Mouse (Mus musculus): ENCODE data around the gene St6galnac3. TPM values are rescaled to one million over a fixed set of nuclear protein-coding genes. Genes with fewer than 3 reads are reported as not detected.
A peak's percentile ranks its signal among the peaks of the same experiment; 100 is the strongest.

Gene St6galnac3
- polyA plus RNA-seq, 1 experiment from 2014 or later = 48.6 TPM

DNA sequence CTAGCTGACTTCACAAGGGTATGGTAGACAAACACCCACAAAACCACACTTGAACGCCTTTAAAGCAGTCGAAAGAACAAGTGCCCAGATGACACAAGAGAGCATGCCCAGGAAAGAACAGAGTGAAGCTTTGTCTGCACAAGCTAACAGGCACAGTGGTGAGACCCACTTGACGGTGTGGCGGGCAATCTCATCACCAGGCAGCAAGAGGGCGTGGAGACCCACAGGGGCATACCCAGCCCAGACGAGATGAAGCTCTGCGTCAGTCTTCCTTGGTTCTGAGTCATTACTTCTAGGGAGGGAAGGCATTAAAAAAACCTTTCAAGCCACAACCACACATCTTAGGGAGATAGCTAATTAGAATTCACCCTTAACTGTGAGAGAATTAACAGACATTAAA, 79.2 kb downstream of the St6galnac3 start:
- Histone ChIP-seq H3K4me1 (0 out of 2 replicates have a peak, but pooled peaks cover 4% of the 10 kb centered on the region), H3K9ac (no peak overlapping the region), H3K4me3 (replicated peaks) (no peak overlapping the region), H3K27me3 (no peaks in the 10 kb centered on the region), H3K4me2 (replicated peaks) (no peak overlapping the region), H3K36me3 (no peaks in the 10 kb centered on the region), H3K9me3 (replicated peaks) (no peaks in the 10 kb centered on the region), H3K27ac (replicated peaks) (no peak overlapping the region)
- ATAC-seq (ENCODE audit: insufficient number of reproducible peaks, low FRiP score, low TSS enrichment, low read depth) = no peak
- 76% methylated on average over 7 of the region's 7 CpGs for WGBS

DNA sequence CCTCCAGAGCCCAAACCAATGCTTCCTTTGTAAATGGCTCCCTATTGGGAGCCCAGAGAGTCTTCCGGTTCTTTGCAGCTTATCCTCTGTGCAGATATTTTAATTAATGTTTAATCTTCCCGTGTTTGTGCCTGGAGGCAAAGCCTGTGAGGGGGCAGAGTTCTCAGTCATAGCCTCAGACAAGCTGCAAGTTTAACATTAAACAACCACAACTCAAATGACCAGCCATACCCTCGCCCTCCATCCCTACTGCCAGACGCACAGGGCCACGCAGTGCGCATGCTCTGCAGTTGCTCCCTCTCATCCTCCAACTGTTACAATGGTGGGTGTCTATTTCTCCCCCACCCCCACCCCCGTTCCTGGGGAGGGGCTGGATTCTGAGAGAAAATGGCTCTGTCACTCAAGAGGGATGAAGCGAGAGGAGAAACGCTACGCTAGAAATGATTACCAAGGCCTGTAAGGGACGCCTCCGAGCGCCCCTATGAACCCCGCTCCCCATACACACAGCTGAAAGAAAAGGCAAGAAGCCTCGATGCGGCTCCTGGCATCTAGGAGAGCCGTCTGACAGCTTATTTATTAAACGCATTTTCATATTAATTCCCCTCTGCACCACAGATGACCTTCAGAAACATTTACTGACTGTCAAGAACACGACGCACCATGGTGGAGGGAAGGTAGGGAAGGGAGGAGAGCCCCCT, 81.0 kb downstream of the St6galnac3 start:
- no peak overlapping the region for H3K27ac ChIP-seq (replicated peaks)
- no peak overlapping the region for H3K4me3 ChIP-seq (replicated peaks)
- H3K36me3 ChIP-seq = no peaks in the 10 kb centered on the region
- WGBS = 75% methylated on average over 20 of the region's 20 CpGs
- no peak overlapping the region for H3K4me2 ChIP-seq (replicated peaks)
- H3K27me3 ChIP-seq = no peaks in the 10 kb centered on the region
- no peak for ATAC-seq (ENCODE audit: insufficient number of reproducible peaks, low FRiP score, low TSS enrichment, low read depth)
- H3K4me1 ChIP-seq = 0 out of 2 replicates have a peak, but pooled peaks cover 4% of the 10 kb centered on the region
- no peaks in the 10 kb centered on the region for H3K9me3 ChIP-seq (replicated peaks)
- H3K9ac ChIP-seq = no peak overlapping the region

DNA sequence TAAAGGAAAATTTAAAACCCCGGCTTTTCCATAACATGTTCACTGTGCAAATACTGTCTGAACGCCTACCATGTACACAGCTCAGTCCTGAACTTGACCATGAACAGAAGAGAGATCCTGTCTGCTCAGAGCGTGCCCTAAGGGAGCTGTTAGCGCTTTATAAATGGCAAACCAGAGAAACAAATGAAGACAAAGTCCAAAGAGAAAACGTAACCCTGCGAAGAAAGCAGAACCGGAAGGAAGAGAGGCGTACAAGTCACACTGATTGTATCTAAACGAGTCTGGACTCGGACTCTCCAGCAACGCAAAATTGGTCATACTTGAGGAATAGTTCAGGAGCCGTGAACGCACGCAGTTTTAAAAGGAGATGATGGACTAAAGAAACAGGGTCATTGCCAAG, 82.1 kb downstream of the St6galnac3 start:
- Histone ChIP-seq H3K9ac (no peak overlapping the region), H3K4me1 (0 out of 2 replicates have a peak, but pooled peaks cover 4% of the 10 kb centered on the region), H3K4me2 (replicated peaks) (no peak overlapping the region), H3K27me3 (no peaks in the 10 kb centered on the region), H3K27ac (replicated peaks) (no peak overlapping the region), H3K9me3 (replicated peaks) (no peaks in the 10 kb centered on the region), H3K36me3 (no peaks in the 10 kb centered on the region), H3K4me3 (replicated peaks) (no peak overlapping the region)
- WGBS = 81% methylated on average over 14 of the region's 14 CpGs
- no peak for ATAC-seq (ENCODE audit: insufficient number of reproducible peaks, low FRiP score, low TSS enrichment, low read depth)

DNA sequence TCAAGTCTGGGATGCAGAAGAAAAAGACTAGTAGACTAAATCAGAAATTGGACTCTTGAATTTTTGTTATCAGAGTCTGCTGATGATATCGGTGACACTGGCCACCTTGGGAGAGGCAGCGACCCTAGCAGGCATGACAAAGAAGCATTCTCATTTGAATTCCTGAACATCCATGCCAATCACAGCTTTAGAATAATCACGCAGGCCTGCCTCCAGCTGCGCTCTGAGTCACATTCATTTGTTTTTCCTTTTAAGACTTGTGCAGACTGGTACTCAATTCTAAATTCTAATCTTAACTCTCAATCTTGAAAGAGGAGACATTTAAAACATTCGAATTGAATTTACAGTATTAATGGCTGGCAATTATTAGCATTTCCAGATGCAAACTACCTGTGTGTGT, 83.2 kb downstream of the St6galnac3 start:
- Histone ChIP-seq H3K27ac (replicated peaks) (no peak overlapping the region), H3K27me3 (no peaks in the 10 kb centered on the region), H3K36me3 (no peaks in the 10 kb centered on the region), H3K4me1 (0 out of 2 replicates have a peak, but pooled peaks cover 4% of the 10 kb centered on the region), H3K4me2 (replicated peaks) (no peak overlapping the region), H3K9me3 (replicated peaks) (no peaks in the 10 kb centered on the region), H3K9ac (no peak overlapping the region), H3K4me3 (replicated peaks) (no peak overlapping the region)
- ATAC-seq (ENCODE audit: insufficient number of reproducible peaks, low FRiP score, low TSS enrichment, low read depth) = no peak
- WGBS = 52% methylated on average over 5 of the region's 5 CpGs

DNA sequence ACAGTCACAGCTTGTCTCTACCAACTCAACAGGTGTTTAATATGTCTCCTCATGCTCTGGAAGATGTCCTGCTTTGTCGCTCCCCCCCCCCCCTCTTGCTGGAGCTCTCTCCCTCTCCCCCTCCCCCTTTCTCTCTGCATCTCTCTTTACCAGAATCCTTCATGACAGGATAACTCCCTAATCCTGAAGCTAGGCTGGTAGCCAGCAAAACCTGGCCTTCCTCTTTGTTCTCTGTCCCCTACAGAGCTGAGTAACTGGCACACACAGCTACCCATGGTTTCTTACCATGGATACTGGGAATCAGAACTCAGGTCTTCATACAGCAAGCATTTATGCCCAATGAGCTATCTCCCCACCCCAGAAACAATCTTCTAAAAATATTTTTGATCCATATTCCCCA, 87.6 kb downstream of the St6galnac3 start:
- no peak overlapping the region for H3K9ac ChIP-seq
- no peak overlapping the region for H3K4me2 ChIP-seq (replicated peaks)
- ATAC-seq (ENCODE audit: insufficient number of reproducible peaks, low FRiP score, low TSS enrichment, low read depth) = no peak
- 38% methylated on average over 1 of the region's 1 CpGs for WGBS
- no peaks in the 10 kb centered on the region for H3K36me3 ChIP-seq
- H3K4me1 ChIP-seq = 0 out of 2 replicates have a peak, but pooled peaks cover 8% of the 10 kb centered on the region
- H3K27me3 ChIP-seq = no peaks in the 10 kb centered on the region
- no peak overlapping the region for H3K27ac ChIP-seq (replicated peaks)
- H3K4me3 ChIP-seq (replicated peaks) = no peak overlapping the region
- H3K9me3 ChIP-seq (replicated peaks) = no peaks in the 10 kb centered on the region

GRCm38 (mm10) chr3:153636804-153637153, 88.2 kb downstream of the St6galnac3 start:
- Histone ChIP-seq H3K4me1 (0 out of 2 replicates have a peak, but pooled peaks cover 8% of the 10 kb centered on the region), H3K9me3 (replicated peaks) (no peaks in the 10 kb centered on the region), H3K27me3 (no peaks in the 10 kb centered on the region), H3K36me3 (no peaks in the 10 kb centered on the region), H3K4me2 (replicated peaks) (no peak overlapping the region), H3K27ac (replicated peaks) (no peak overlapping the region), H3K4me3 (replicated peaks) (no peak overlapping the region), H3K9ac (no peak overlapping the region)
- WGBS = 77% methylated on average over 7 of the region's 7 CpGs
- ATAC-seq (ENCODE audit: insufficient number of reproducible peaks, low FRiP score, low TSS enrichment, low read depth) = no peak

DNA sequence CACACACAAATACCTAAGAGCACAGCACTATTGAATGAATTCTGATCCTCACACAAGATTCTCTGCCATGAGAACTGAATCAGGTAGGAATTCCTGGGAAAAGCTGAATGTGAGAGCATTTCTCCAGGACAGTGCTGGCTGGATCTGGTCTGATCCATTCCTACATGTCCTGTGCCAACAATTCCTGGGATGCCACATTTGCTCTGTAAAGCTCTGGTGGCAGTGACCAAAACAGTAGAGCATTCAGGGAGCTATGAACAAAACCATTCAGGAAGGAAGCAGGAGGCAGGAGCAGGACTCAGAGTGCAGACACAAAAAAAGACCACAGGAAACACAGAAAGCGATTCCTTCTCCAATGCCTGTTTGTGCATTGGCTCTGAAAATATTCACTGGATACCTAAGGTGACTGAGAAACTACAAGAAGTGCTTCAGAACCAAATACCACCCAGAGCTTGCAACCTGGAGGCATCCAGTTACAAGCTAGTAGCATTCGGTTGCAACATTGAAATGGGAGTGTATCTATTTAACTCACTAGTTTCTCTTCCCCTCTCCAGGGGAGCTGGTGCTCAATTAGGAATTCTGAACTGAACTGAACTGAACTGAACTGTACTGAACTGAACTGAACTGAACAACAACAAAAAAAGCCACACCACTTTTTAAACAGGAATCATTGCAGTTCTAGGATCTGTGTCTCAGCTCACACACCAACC, 88.7 kb downstream of the St6galnac3 start:
- 24% methylated on average over 2 of the region's 2 CpGs for WGBS
- no peak for ATAC-seq (ENCODE audit: insufficient number of reproducible peaks, low FRiP score, low TSS enrichment, low read depth)
- no peaks in the 10 kb centered on the region for H3K36me3 ChIP-seq
- 0 out of 2 replicates have a peak, but pooled peaks cover 8% of the 10 kb centered on the region for H3K4me1 ChIP-seq
- H3K27ac ChIP-seq (replicated peaks) = peak overlapping the region; percentile 39; the same call in 1 of the 2 replicates
- H3K4me2 ChIP-seq (replicated peaks) = no peak overlapping the region
- H3K9me3 ChIP-seq (replicated peaks) = no peaks in the 10 kb centered on the region
- no peak overlapping the region for H3K9ac ChIP-seq
- H3K27me3 ChIP-seq = no peaks in the 10 kb centered on the region
- no peak overlapping the region for H3K4me3 ChIP-seq (replicated peaks)

DNA sequence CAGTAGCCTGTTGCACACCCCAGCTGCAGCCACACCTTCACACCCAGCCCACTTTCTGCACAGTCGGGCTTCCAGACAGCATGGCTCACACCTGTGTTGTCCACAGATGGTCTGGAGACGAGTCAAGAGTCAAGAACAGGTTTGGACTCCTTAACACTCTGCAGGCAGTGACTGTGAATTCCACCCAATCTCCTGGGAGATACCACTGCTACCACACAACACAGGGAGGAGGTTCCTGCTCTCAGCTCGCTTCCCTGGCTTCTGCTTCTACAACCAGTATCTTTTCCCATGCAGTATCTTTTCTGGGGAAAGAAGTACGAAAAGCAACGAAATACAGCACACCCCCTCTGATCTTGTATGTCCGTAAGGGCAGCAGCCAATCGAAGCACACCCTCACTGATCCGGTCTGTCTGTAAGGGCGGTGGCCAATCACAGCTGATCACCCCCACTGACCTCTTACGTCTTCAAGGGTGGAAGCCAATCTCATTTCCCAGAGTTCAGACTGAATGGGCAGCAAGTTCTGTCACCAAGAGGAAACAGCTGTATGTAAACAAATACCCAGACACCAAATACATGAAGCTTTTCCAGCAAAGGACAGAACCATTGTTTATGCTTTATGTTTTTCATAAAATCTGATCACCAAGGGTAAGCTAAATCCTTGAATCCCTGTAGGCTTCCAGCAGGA, 92.8 kb downstream of the St6galnac3 start:
- Histone ChIP-seq H3K4me1 (0 out of 2 replicates have a peak, but pooled peaks cover 8% of the 10 kb centered on the region), H3K9me3 (replicated peaks) (no peaks in the 10 kb centered on the region), H3K4me2 (replicated peaks) (no peak overlapping the region), H3K9ac (no peak overlapping the region), H3K36me3 (no peaks in the 10 kb centered on the region), H3K27me3 (no peaks in the 10 kb centered on the region), H3K27ac (replicated peaks) (no peak overlapping the region), H3K4me3 (replicated peaks) (no peak overlapping the region)
- ATAC-seq (ENCODE audit: insufficient number of reproducible peaks, low FRiP score, low TSS enrichment, low read depth) = no peak
- WGBS = 79% methylated on average over 10 of the region's 10 CpGs

DNA sequence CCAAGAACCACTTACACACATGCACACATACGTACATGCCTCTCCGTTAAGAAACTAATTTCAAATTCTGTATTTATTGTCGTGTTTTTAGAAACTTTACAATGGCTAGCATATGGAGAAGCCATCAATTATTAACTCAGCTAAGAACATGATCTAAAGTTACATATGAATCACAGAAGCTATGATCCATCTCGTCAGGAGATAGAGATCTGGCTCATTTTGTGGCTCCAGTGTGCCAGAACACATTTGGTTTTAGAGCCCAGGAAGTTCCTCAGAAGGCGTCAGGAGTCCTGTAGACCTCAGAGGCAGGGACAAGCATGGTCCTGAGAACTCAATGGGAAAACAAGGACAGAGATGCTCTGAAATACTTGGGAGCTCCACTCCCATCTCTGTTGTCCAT, 98.7 kb downstream of the St6galnac3 start:
- Histone ChIP-seq H3K9me3 (replicated peaks) (no peaks in the 10 kb centered on the region), H3K4me2 (replicated peaks) (no peak overlapping the region), H3K36me3 (no peaks in the 10 kb centered on the region), H3K9ac (no peak overlapping the region), H3K27me3 (no peaks in the 10 kb centered on the region), H3K4me3 (replicated peaks) (no peak overlapping the region), H3K4me1 (no peaks in the 10 kb centered on the region), H3K27ac (replicated peaks) (no peak overlapping the region)
- WGBS = 61% methylated on average over 5 of the region's 5 CpGs
- no peak for ATAC-seq (ENCODE audit: insufficient number of reproducible peaks, low FRiP score, low TSS enrichment, low read depth)

DNA sequence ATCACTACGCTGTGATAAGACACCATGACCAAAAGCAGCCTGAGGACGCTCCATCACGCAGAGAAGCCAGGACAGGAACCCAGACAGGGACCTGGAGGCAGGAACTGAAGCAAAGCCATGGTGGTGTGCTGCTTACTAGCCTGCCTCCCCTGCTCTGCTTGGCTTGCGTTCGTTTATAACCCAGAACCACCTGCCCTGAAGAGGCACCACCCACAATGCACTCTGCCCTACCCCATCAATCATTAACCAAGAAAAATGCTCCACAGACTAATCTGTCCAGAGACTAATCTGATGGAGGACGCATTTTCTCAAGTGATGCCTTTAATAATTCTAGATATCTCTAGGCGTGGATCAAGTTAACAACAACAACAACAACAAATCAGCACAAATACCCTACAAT, 106.0 kb downstream of the St6galnac3 start:
- no peak for ATAC-seq (ENCODE audit: insufficient number of reproducible peaks, low FRiP score, low TSS enrichment, low read depth)
- H3K4me3 ChIP-seq (replicated peaks) = no peak overlapping the region
- H3K27me3 ChIP-seq = no peaks in the 10 kb centered on the region
- no peaks in the 10 kb centered on the region for H3K36me3 ChIP-seq
- 88% methylated on average over 7 of the region's 7 CpGs for whole genome bisulfite sequencing
- H3K27ac ChIP-seq (replicated peaks) = no peak overlapping the region
- H3K4me2 ChIP-seq (replicated peaks) = no peak overlapping the region
- H3K9ac ChIP-seq = no peak overlapping the region
- H3K4me1 ChIP-seq = peaks cover 19% of the 10 kb centered on the region
- no peaks in the 10 kb centered on the region for H3K9me3 ChIP-seq (replicated peaks)

DNA sequence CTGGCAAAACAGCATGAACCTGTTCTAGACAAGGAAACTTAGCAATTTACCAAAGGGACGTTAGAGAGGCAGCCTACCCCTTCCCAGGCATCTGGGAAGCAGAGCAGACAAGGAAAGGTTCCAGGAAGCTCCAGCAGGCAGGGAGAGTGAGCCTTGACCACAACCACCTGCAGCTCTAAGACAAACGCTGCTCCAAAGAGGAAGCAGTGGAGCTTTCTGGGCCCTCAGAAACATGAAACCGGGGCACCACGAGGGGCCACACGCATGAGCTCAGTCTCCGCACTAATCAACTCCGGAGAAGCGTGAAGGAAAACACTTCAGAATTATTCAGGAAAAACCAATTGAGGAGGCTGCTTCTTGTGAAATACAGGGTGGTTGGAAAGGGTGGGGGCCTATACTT, 108.1 kb downstream of the St6galnac3 start:
- H3K36me3 ChIP-seq = no peaks in the 10 kb centered on the region
- no peak for ATAC-seq (ENCODE audit: insufficient number of reproducible peaks, low FRiP score, low TSS enrichment, low read depth)
- no peaks in the 10 kb centered on the region for H3K9me3 ChIP-seq (replicated peaks)
- H3K4me1 ChIP-seq = peaks cover 19% of the 10 kb centered on the region
- no peak overlapping the region for H3K9ac ChIP-seq
- H3K4me2 ChIP-seq (replicated peaks) = no peak overlapping the region
- H3K27ac ChIP-seq (replicated peaks) = peak overlapping the region; percentile 39; the same call in 1 of the 2 replicates
- 30% methylated on average over 8 of the region's 8 CpGs for WGBS
- H3K27me3 ChIP-seq = no peaks in the 10 kb centered on the region
- H3K4me3 ChIP-seq (replicated peaks) = no peak overlapping the region

Data from embryonic facial prominence, embryonic 15.5 days (tissue).